Mouse (Mus musculus): ENCODE results near the gene Cyld.

GRCm38 (mm10) chr8:88694291-88694690 lies 2.5 kb upstream of the Cyld start:
- TF ChIP-seq CTCF (IDR thresholded peaks at IDR 0.05; ENCODE audit: borderline replicate concordance, insufficient read depth, low read depth, low read length) (no peak), POLR2A (IDR thresholded peaks at IDR 0.05; ENCODE audit: borderline replicate concordance, insufficient read depth, low read length) (no peak)
